Comparison of ENCODE assay signal across 8 mouse cellular contexts in the genomic region with DNA sequence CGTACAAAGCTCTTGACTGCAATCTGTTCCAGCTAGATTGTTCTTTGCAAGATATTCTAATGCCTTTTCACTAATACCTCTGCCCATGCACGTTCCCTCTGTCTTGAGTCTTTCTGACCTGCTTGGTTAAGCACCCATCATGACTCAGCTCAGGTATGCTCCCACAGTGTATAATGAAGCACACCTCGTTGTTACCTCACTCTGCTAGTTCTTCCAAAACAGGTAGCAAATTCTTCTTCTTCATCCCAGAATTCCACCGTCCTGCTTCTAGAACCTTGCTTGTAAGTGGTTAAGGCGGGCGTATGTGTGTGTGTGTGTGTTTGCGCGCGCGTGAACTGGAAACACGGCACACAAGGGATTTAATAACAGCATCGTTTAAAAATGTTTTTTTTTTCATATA. TPM values are rescaled to one million over a fixed set of nuclear protein-coding genes. Genes with fewer than 3 reads are reported as not detected.
DNase-seq lines count a peak whose midpoint lies in the region; ATAC-seq lines count a peak whose summit lies in the region.

No protein-coding gene starts in this region.

- H3K4me3 ChIP-seq in kidney, embryonic 16.5 days (ENCODE audit: low read length), result peak overlapping the region; percentile 67
- peak overlapping the region; percentile 55 for H3K4me3 ChIP-seq in hindbrain, embryonic 14.5 days (replicated peaks; ENCODE audit: low read length)

- no peak overlapping the region for H3K27ac ChIP-seq in kidney, embryonic 16.5 days (ENCODE audit: low read length)
- no peak overlapping the region; the same call in 1 of the 2 replicates for H3K27ac ChIP-seq in hindbrain, embryonic 14.5 days

- WGBS in kidney, embryonic 16.5 days, result 11% methylated on average over 12 of the region's 12 CpGs
- WGBS in hindbrain, embryonic 14.5 days, result 3% methylated on average over 12 of the region's 12 CpGs

- H3K27me3 ChIP-seq in kidney, embryonic 16.5 days (ENCODE audit: insufficient read depth, low read length), result no peaks in the 10 kb centered on the region
- no peaks in the 10 kb centered on the region for H3K27me3 ChIP-seq in hindbrain, embryonic 14.5 days (ENCODE audit: control insufficient read depth, insufficient read depth, low read length)

- H3K9ac ChIP-seq in kidney, embryonic 16.5 days (replicated peaks; ENCODE audit: low read length), result peak overlapping the region; percentile 67
- H3K9ac ChIP-seq in hindbrain, embryonic 14.5 days, result peak overlapping the region; percentile 47

- H3K36me3 ChIP-seq in kidney, embryonic 16.5 days (ENCODE audit: insufficient read depth, low read length), result peaks cover 4% of the 10 kb centered on the region; the same call in 1 of the 2 replicates
- no peaks in the 10 kb centered on the region; the same call in none of the 2 replicates for H3K36me3 ChIP-seq in hindbrain, embryonic 14.5 days (replicated peaks; ENCODE audit: control insufficient read depth, insufficient read depth)

- H3K4me1 ChIP-seq in kidney, embryonic 16.5 days (ENCODE audit: insufficient read depth, low read length), result peaks cover 4% of the 10 kb centered on the region; the same call in 1 of the 2 replicates
- H3K4me1 ChIP-seq in hindbrain, embryonic 14.5 days (replicated peaks; ENCODE audit: control insufficient read depth, insufficient read depth, low read length), result peaks cover 6% of the 10 kb centered on the region; the same call in 1 of the 2 replicates

- no peaks in the 10 kb centered on the region for H3K9me3 ChIP-seq in kidney, embryonic 16.5 days (ENCODE audit: low read length)
- H3K9me3 ChIP-seq in hindbrain, embryonic 14.5 days (ENCODE audit: control insufficient read depth, low read length), result no peaks in the 10 kb centered on the region

- ATAC-seq in kidney, embryonic 16.5 days (ENCODE audit: low FRiP score, low TSS enrichment), result peak; percentile 77; the same call in 1 of the 2 replicates
- peak; percentile 64 for ATAC-seq in hindbrain, embryonic 14.5 days (ENCODE audit: low FRiP score)
- peak; percentile 42; the same call in 1 of the 2 replicates for ATAC-seq in megakaryocyte-erythroid progenitor cell, adult 5-6 weeks (replicated peaks; ENCODE audit: low FRiP score, low TSS enrichment, poor library complexity, severe bottlenecking)

- no peak for DNase-seq in kidney, adult 9 months
- DNase-seq in c-Kit-positive CD71-positive TER-119-negative erythroid progenitor cells, embryonic 14.5 days (ENCODE audit: low read depth), result peak; percentile 15
- no peak for DNase-seq in hindbrain, embryonic 14.5 days (ENCODE audit: low spot score)
- DNase-seq in gastrocnemius, postnatal 25 days, result no peak
- no peak for DNase-seq in thymus, postnatal 0 days (ENCODE audit: low spot score)
- DNase-seq in cerebellum, adult 8-10 months, result no peak

- peak overlapping the region; percentile 75 for H3K4me2 ChIP-seq in kidney, embryonic 16.5 days (replicated peaks; ENCODE audit: low read depth, low read length)
- H3K4me2 ChIP-seq in hindbrain, embryonic 14.5 days (replicated peaks), result peak overlapping the region; percentile 61

RNA-seq across cellular contexts. Expression of a gene that starts 0.4 kb away (rescaled TPM):
- polyA plus RNA-seq in kidney, embryonic 16.5 days (2015; fragmentation: Nextera tagmentation; extraction: Ambion mirVana), result 60.6 and 63.1 TPM in 2 replicates
- 23.8 and 30.0 TPM in 2 replicates for polyA plus RNA-seq in hindbrain, embryonic 14.5 days (2014; fragmentation: Nextera tagmentation; extraction: Ambion mirVana)
- 46.2 and 60.5 TPM in 2 replicates for total RNA-seq in megakaryocyte-erythroid progenitor cell, adult 5-6 weeks (2014; fragmentation: Nextera tagmentation)
- total RNA-seq in megakaryocyte-erythroid progenitor cell, adult 5-6 weeks (2017), result 61.8 and 70.4 TPM in 2 replicates
- 1 to 10 TPM; 6.0 to 8.6 TPM for total RNA-seq in gastrocnemius, postnatal 25 days (2021)
- 66.7 and 74.1 TPM in 2 replicates for polyA plus RNA-seq in thymus, postnatal 0 days (2015; fragmentation: Nextera tagmentation; extraction: Ambion mirVana)

RNA-seq across cellular contexts. Expression of a gene that starts 41.0 kb away (rescaled TPM):
- 17.2 and 18.0 TPM in 2 replicates for polyA plus RNA-seq in kidney, embryonic 16.5 days (2015; fragmentation: Nextera tagmentation; extraction: Ambion mirVana)
- 156 and 170 TPM in 2 replicates for polyA plus RNA-seq in hindbrain, embryonic 14.5 days (2014; fragmentation: Nextera tagmentation; extraction: Ambion mirVana)
- 1.2 and 2.3 TPM in 2 replicates for total RNA-seq in megakaryocyte-erythroid progenitor cell, adult 5-6 weeks (2014; fragmentation: Nextera tagmentation)
- 1.8 and 2.6 TPM in 2 replicates for total RNA-seq in megakaryocyte-erythroid progenitor cell, adult 5-6 weeks (2017)
- 1 to 10 TPM in 1 of 2 experiments, under 1 TPM in 1; 0.90 to 1.8 TPM for total RNA-seq in gastrocnemius, postnatal 25 days (2021)
- polyA plus RNA-seq in thymus, postnatal 0 days (2015; fragmentation: Nextera tagmentation; extraction: Ambion mirVana), result 3.6 and 4.3 TPM in 2 replicates
